Mouse (Mus musculus) CH12.LX (cell line): ENCODE results near the gene Ppp2r5c. TPM values are rescaled to one million over a fixed set of nuclear protein-coding genes. Genes with fewer than 3 reads are reported as not detected.

Experiments
- DNase-seq: peaks from one replicate; pipeline ENCODE4 v3.0.0-alpha.2; 2013; ENCODE audit errors: extremely low read depth
- H3K27ac ChIP-seq: 2 replicates; pipeline ENCODE4 v1.5.1; 2012; ENCODE audit warnings: low read depth, mild to moderate bottlenecking, control low read depth, moderate library complexity; ENCODE audit not compliant: insufficient read depth
- H3K27me3 ChIP-seq: replicated peaks from 2 replicates; pipeline ENCODE3; 2012; ENCODE audit warnings: inconsistent platforms
- H3K36me3 ChIP-seq, 2 experiments: replicated peaks in 1 of 2; 2 replicates each; pipeline versions ENCODE3 to v1.6.1; 2012; ENCODE audit warnings: inconsistent platforms in 1 of 2, low read length in 1 of 2, mild to moderate bottlenecking in 1 of 2, mixed read lengths in 1 of 2, moderate library complexity in 1 of 2; ENCODE audit not compliant: control insufficient read depth in 1 of 2, insufficient read depth in 1 of 2
- H3K4me1 ChIP-seq, 2 experiments: 2 replicates each; pipeline ENCODE4 v1.6.1; 2012; ENCODE audit warnings: inconsistent platforms in 1 of 2, moderate library complexity in 1 of 2; ENCODE audit not compliant: insufficient read depth in 2 of 2, control insufficient read depth in 1 of 2
- H3K4me2 ChIP-seq: 2 replicates; pipeline ENCODE4 v1.6.1; 2012; ENCODE audit warnings: low read depth, mild to moderate bottlenecking, control low read depth; ENCODE audit not compliant: poor library complexity, insufficient read depth, severe bottlenecking
- H3K4me3 ChIP-seq, 3 experiments: fragments of 150-350 bp in 1 of 3; sonication (generic) in 1 of 3; replicated peaks in 1 of 3; 2 replicates each; pipeline versions ENCODE3 to v1.5.1; 2011 to 2012; ENCODE audit warnings: low read depth in 2 of 3, low read length in 2 of 3, mild to moderate bottlenecking in 2 of 3, moderate library complexity in 2 of 3, control low read depth in 1 of 3, improper control_type of control experiment in 1 of 3, inconsistent platforms in 1 of 3, mixed read lengths in 1 of 3; ENCODE audit not compliant: poor library complexity in 1 of 3
- H3K79me2 ChIP-seq: replicated peaks from 2 replicates; pipeline ENCODE4 v1.6.1; 2012; ENCODE audit warnings: mild to moderate bottlenecking, moderate library complexity; ENCODE audit not compliant: control insufficient read depth, poor library complexity, insufficient read depth, severe bottlenecking; ENCODE audit errors: extremely low read depth
- H3K9ac ChIP-seq: 2 replicates; pipeline ENCODE4 v1.6.1; 2012; ENCODE audit warnings: low read depth, mild to moderate bottlenecking, control low read depth, moderate library complexity; ENCODE audit not compliant: insufficient read depth
- H3K9me3 ChIP-seq: replicated peaks from 2 replicates; pipeline ENCODE3; 2012; ENCODE audit warnings: low read length, inconsistent platforms, mixed read lengths
- BHLHE40 ChIP-seq: IDR thresholded peaks from 2 replicates; pipeline ENCODE4 v1.6.1; 2011; ENCODE audit warnings: mild to moderate bottlenecking, low read depth, low read length, improper control_type of control experiment
- CHD2 ChIP-seq: IDR thresholded peaks from 2 replicates; pipeline ENCODE4 v1.6.1; 2011; ENCODE audit warnings: low read length, improper control_type of control experiment
- CTCF ChIP-seq, 2 experiments: IDR thresholded peaks in 1 of 2; conservative IDR thresholded peaks in 1 of 2; 2 replicates each; pipeline ENCODE4 v1.5.1; 2011 to 2012; ENCODE audit warnings: low read depth in 2 of 2, low read length in 2 of 2, improper control_type of control experiment in 1 of 2, inconsistent platforms in 1 of 2, mild to moderate bottlenecking in 1 of 2, moderate library complexity in 1 of 2
- E2F4 ChIP-seq: IDR thresholded peaks from 2 replicates; pipeline ENCODE4 v1.6.1; 2011; ENCODE audit warnings: low read depth, low read length, improper control_type of control experiment; ENCODE audit not compliant: insufficient replicate concordance
- ELF1 ChIP-seq: IDR thresholded peaks from 2 replicates; pipeline ENCODE4 v1.6.1; 2014; ENCODE audit warnings: low read depth, mild to moderate bottlenecking, inconsistent platforms, low read length, improper control_type of control experiment
- EP300 ChIP-seq: IDR thresholded peaks from 2 replicates; pipeline ENCODE4 v1.6.1; 2011; ENCODE audit warnings: low read length, improper control_type of control experiment
- ETS1 ChIP-seq: conservative IDR thresholded peaks from 2 replicates; pipeline ENCODE4 v1.6.1; 2012; ENCODE audit warnings: low read depth, mild to moderate bottlenecking, inconsistent platforms, low read length, improper control_type of control experiment, moderate library complexity
- GABPA ChIP-seq: IDR thresholded peaks from 2 replicates; pipeline ENCODE4 v1.6.1; 2012; ENCODE audit warnings: low read depth, low read length, improper control_type of control experiment, inconsistent platforms; ENCODE audit not compliant: insufficient replicate concordance
- HCFC1 ChIP-seq: IDR thresholded peaks from 2 replicates; pipeline ENCODE4 v1.6.1; 2012; ENCODE audit warnings: low read depth, mild to moderate bottlenecking, inconsistent platforms, low read length, improper control_type of control experiment
- JUN ChIP-seq: IDR thresholded peaks from 2 replicates; pipeline ENCODE4 v1.6.1; 2011; ENCODE audit warnings: low read depth, mild to moderate bottlenecking, low read length, improper control_type of control experiment, moderate library complexity; ENCODE audit not compliant: insufficient read depth
- JUND ChIP-seq: conservative IDR thresholded peaks from 2 replicates; pipeline ENCODE4 v1.6.1; 2011; ENCODE audit warnings: low read depth, low read length, improper control_type of control experiment
- KAT2A ChIP-seq: IDR thresholded peaks from 2 replicates; pipeline ENCODE4 v1.6.1; 2012; ENCODE audit warnings: low read length, improper control_type of control experiment, inconsistent platforms; ENCODE audit not compliant: insufficient replicate concordance
- MEF2A ChIP-seq: IDR thresholded peaks from 2 replicates; pipeline ENCODE4 v1.6.1; 2014; ENCODE audit warnings: low read depth, mild to moderate bottlenecking, inconsistent platforms, low read length, improper control_type of control experiment, borderline replicate concordance
- MXI1 ChIP-seq: IDR thresholded peaks from 2 replicates; pipeline ENCODE4 v1.6.1; 2011; ENCODE audit warnings: mild to moderate bottlenecking, low read depth, low read length, improper control_type of control experiment
- MYC ChIP-seq: IDR thresholded peaks from 2 replicates; pipeline ENCODE4 v1.6.1; 2011; ENCODE audit warnings: low read depth, mild to moderate bottlenecking, improper control_type of control experiment, low read length
- NELFE ChIP-seq: IDR thresholded peaks from 2 replicates; pipeline ENCODE4 v1.6.1; 2011; ENCODE audit warnings: low read depth, low read length, improper control_type of control experiment
- PAX5 ChIP-seq: IDR thresholded peaks from 2 replicates; pipeline ENCODE4 v1.6.1; 2012; ENCODE audit warnings: low read length, inconsistent platforms, mixed read lengths
- POLR2A ChIP-seq: IDR thresholded peaks from 2 replicates; pipeline ENCODE4 v1.6.1; 2011; ENCODE audit warnings: low read depth, mild to moderate bottlenecking, improper control_type of control experiment, low read length
- POLR2AphosphoS2 ChIP-seq: IDR thresholded peaks from 2 replicates; pipeline ENCODE4 v1.6.1; 2011; ENCODE audit warnings: low read depth, low read length, improper control_type of control experiment
- RCOR1 ChIP-seq: conservative IDR thresholded peaks from 2 replicates; pipeline ENCODE4 v1.6.1; 2012; ENCODE audit warnings: low read depth, mild to moderate bottlenecking, inconsistent platforms, low read length, improper control_type of control experiment
- SMC3 ChIP-seq: IDR thresholded peaks from 2 replicates; pipeline ENCODE4 v1.6.1; 2011; ENCODE audit warnings: low read depth, low read length, improper control_type of control experiment
- TBP ChIP-seq: conservative IDR thresholded peaks from 2 replicates; pipeline ENCODE4 v1.6.1; 2011; ENCODE audit warnings: low read depth, low read length, improper control_type of control experiment
- TCF12 ChIP-seq: IDR thresholded peaks from 2 replicates; pipeline ENCODE4 v1.6.1; 2014; ENCODE audit warnings: low read depth, mild to moderate bottlenecking, inconsistent platforms, low read length, improper control_type of control experiment
- UBTF ChIP-seq: IDR thresholded peaks from 2 replicates; pipeline ENCODE4 v1.6.1; 2012; ENCODE audit warnings: low read depth, mild to moderate bottlenecking, inconsistent platforms, low read length, improper control_type of control experiment, moderate library complexity
- USF1 ChIP-seq: IDR thresholded peaks from 2 replicates; pipeline ENCODE4 v1.6.1; 2014; ENCODE audit warnings: low read depth, mild to moderate bottlenecking, inconsistent platforms, low read length, improper control_type of control experiment
- USF2 ChIP-seq: conservative IDR thresholded peaks from 2 replicates; pipeline ENCODE4 v1.6.1; 2011; ENCODE audit warnings: low read depth, low read length, improper control_type of control experiment
- ZMIZ1 ChIP-seq: IDR thresholded peaks from 2 replicates; pipeline ENCODE4 v1.6.1; 2012; ENCODE audit warnings: low read depth, mild to moderate bottlenecking, inconsistent platforms, low read length, improper control_type of control experiment
- dilution Hi-C: fragments of 300-500 bp; cut with MboI; formaldehyde crosslinking; loops from 2 replicates; pipeline ENCODE4 v1.14.3; 2020; ENCODE audit warnings: low sequenced_read_pairs; ENCODE audit not compliant: extremely low pct_unique_long_range_greater_than_20kb, extremely low pct_ligation_motif_present
- in situ Hi-C: fragments of 300-500 bp; cut with MboI; formaldehyde crosslinking; loops from 3 replicates; pipeline ENCODE4 v1.14.3; 2019; ENCODE audit warnings: low sequenced_read_pairs, low pct_ligation_motif_present, low pct_unique_long_range_greater_than_20kb, mixed read lengths
- polyA plus RNA-seq: library from polyadenylated mRNA; unstranded; fragments of >175 nt; gene quantifications from 2 replicates; pipeline ENCODE4 v1.2.1, GENCODE M21; 2012; ENCODE audit warnings: low read depth; ENCODE audit not compliant: insufficient read length
- total RNA-seq, 2 experiments: library from RNA; depleted of rRNA; stranded (reverse); fragments of 300-350 nt in 1 of 2; fragments of >200 nt in 1 of 2; gene quantifications; 2 replicates each; pipeline ENCODE4 v1.2.3; 2012 to 2014

Ppp2r5c gene
- total and polyA plus RNA-seq, 3 experiments: 71.6 to 111 (median 97.7) TPM

- Histone ChIP-seq H3K79me2 (peaks cover 81% of the 10 kb centered on the region), H3K27me3 (no peaks in the 10 kb centered on the region), H3K9me3 (no peaks in the 10 kb centered on the region), H3K36me3 (peaks cover 0 to 36% of the 10 kb centered on the region in 2 experiments), H3K4me2 (peak overlapping the region; percentile 92), H3K4me3 (no peak overlapping the region), H3K9ac (0 out of 2 replicates have a peak overlapping the region, but pooled peaks have one; percentile 70), H3K4me1 (peaks cover 10 to 64% of the 10 kb centered on the region in 2 experiments), H3K27ac (no peak overlapping the region)
- in situ Hi-C loops: no loop called here
- TF ChIP-seq UBTF (no peak), SMC3 (no peak), MEF2A (no peak), HCFC1 (no peak), EP300 (no peak), ZMIZ1 (no peak), JUND (no peak), USF1 (no peak), USF2 (no peak), POLR2AphosphoS2 (no peak), MXI1 (no peak), CTCF (conservative IDR thresholded peaks at IDR 0.05 in 1 of 2, IDR thresholded peaks at IDR 0.05 in 1 of 2; ENCODE audit: low read depth in 2 of 2, low read length in 2 of 2) (no peak), ETS1 (no peak), MYC (no peak), GABPA (no peak), NELFE (no peak), E2F4 (no peak)
- dilution Hi-C loops: no loop called here
- no peak for DNase-seq
Measured at GRCm38 (mm10) chr12:110497013-110497412, 50.1 kb downstream of the Ppp2r5c start.

- dilution Hi-C loops: no loop called here
- in situ Hi-C loops: no loop called here
- peaks cover 0 to 36% of the 10 kb centered on the region in 2 experiments for H3K36me3 ChIP-seq
- no peak for DNase-seq
- H3K4me3 ChIP-seq: peak overlapping the region; percentile 3 to 61 (median 38)
- H3K27ac ChIP-seq: no peak overlapping the region
- H3K27me3 ChIP-seq: no peaks in the 10 kb centered on the region
- H3K4me2 ChIP-seq: peak overlapping the region; percentile 92
- H3K9me3 ChIP-seq: no peaks in the 10 kb centered on the region
- peaks cover 11 to 69% of the 10 kb centered on the region in 2 experiments for H3K4me1 ChIP-seq
- peaks cover 83% of the 10 kb centered on the region for H3K79me2 ChIP-seq
- H3K9ac ChIP-seq: peak overlapping the region; percentile 70
- no peak for TF ChIP-seq EP300
- no peak for TF ChIP-seq TCF12
- no peak for TF ChIP-seq KAT2A
- TF ChIP-seq JUND: no peak
- TF ChIP-seq TBP: no peak
- no peak for TF ChIP-seq HCFC1
- no peak for TF ChIP-seq BHLHE40
- TF ChIP-seq CHD2: no peak
- no peak for TF ChIP-seq ELF1
- no peak for TF ChIP-seq PAX5
- no peak for TF ChIP-seq GABPA
- no peak for TF ChIP-seq POLR2A
- no peak for TF ChIP-seq RCOR1
- TF ChIP-seq JUN: no peak
- TF ChIP-seq, all 38 proteins: peak for 0
Measured at GRCm38 (mm10) chr12:110497485-110497884, 50.6 kb downstream of the Ppp2r5c start.
